Mouse (Mus musculus): ENCODE measurements at regions not wholly inside any gene's neighbourhood (a gene's known extent, or its start where the extent isn't known, plus 50 kb on each side); places are given as distances from the start of the nearest gene placed in this dataset.

DNA sequence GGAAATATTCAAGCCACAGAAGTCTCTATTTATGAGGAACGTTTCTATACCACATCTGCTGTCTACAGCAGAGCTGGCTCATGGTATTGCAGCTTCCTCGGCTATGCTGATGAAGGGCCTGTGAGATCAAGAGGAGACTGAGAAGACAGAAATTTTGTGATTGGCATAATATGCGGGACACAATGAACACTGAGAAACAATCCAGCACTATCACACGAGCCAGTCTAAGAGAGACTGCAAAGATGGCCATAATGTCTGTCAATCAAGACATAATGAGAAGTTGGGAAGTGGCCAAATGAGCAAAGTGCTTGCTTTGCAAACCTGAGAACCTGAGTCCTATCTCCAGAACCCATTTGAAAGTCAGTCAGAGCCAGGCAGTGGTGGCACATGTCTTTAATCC, 437.5 kb downstream of the Pdcd6ip start:
- Histone ChIP-seq H3K4me3 (ENCODE audit: low read depth, low read length) (no peak overlapping the region), H3K9ac (ENCODE audit: low read depth, low read length) (no peak overlapping the region), H3K27ac (ENCODE audit: low read length) (no peak overlapping the region), H3K27me3 (ENCODE audit: control insufficient read depth, insufficient read depth, low read depth, low read length) (no peaks in the 10 kb centered on the region), H3K4me1 (ENCODE audit: control insufficient read depth, insufficient read depth, low read length) (peaks cover 6% of the 10 kb centered on the region; the same call in 1 of the 2 replicates), H3K4me2 (ENCODE audit: low read length) (no peak overlapping the region), H3K9me3 (replicated peaks; ENCODE audit: control insufficient read depth, low read length, poor library complexity, severe bottlenecking) (no peaks in the 10 kb centered on the region), H3K36me3 (ENCODE audit: control insufficient read depth, insufficient read depth, low read length) (no peaks in the 10 kb centered on the region)
- ATAC-seq: no peak
- WGBS: 46% methylated on average over 4 of the region's 4 CpGs

DNA sequence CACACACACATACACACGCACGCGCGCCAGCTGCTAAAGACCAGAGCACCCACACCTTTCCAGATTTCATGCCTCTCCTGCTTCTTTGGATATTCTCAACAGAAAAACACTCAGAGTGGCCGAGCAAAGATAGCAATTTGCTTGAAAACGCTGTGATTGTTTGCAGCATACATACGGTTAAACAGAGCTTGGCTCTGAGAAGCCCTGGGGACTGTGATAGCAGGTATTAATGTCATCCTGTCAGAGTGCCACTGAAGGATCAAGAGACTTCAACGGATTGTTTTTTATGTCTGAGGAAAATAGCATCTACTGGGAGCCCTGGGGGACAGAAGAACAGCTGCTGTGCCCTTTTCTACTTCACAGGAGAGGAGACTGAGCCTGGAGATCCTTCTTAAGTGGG, 440.4 kb downstream of the Pdcd6ip start:
- Histone ChIP-seq H3K27ac (ENCODE audit: low read length) (peak overlapping the region; percentile 50), H3K36me3 (ENCODE audit: control insufficient read depth, insufficient read depth, low read length) (no peaks in the 10 kb centered on the region), H3K4me1 (ENCODE audit: control insufficient read depth, insufficient read depth, low read length) (peaks cover 6% of the 10 kb centered on the region; the same call in 1 of the 2 replicates), H3K4me2 (ENCODE audit: low read length) (no peak overlapping the region), H3K9ac (ENCODE audit: low read depth, low read length) (no peak overlapping the region), H3K4me3 (ENCODE audit: low read depth, low read length) (no peak overlapping the region), H3K27me3 (ENCODE audit: control insufficient read depth, insufficient read depth, low read depth, low read length) (no peaks in the 10 kb centered on the region), H3K9me3 (replicated peaks; ENCODE audit: control insufficient read depth, low read length, poor library complexity, severe bottlenecking) (no peaks in the 10 kb centered on the region)
- ATAC-seq: no peak
- WGBS: 64% methylated on average over 8 of the region's 8 CpGs

DNA sequence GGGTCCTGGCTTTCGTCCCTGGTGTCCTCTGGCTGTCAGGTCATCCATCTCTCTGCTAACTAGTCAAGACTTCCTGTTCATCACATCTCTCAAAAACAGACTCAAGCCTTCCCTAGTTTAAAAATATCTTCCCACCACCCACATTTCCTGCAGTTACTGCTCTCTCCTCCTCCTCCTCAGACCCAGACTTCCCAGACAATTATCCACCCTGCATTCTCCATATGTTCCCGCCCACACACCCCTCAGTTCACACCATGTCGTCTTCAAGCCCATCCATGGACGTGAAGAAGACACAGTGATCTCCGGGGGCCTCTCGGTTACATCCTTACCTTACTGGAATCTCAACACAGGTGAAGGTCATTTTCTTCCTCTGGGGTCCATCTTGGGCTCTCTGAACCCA, 444.4 kb downstream of the Pdcd6ip start:
- no peak overlapping the region for H3K4me2 ChIP-seq (ENCODE audit: low read length)
- H3K27ac ChIP-seq (ENCODE audit: low read length): no peak overlapping the region
- no peaks in the 10 kb centered on the region for H3K27me3 ChIP-seq (ENCODE audit: control insufficient read depth, insufficient read depth, low read depth, low read length)
- WGBS: 89% methylated on average over 6 of the region's 6 CpGs
- H3K36me3 ChIP-seq (ENCODE audit: control insufficient read depth, insufficient read depth, low read length): no peaks in the 10 kb centered on the region
- H3K4me3 ChIP-seq (ENCODE audit: low read depth, low read length): no peak overlapping the region
- peaks cover 6% of the 10 kb centered on the region; the same call in 1 of the 2 replicates for H3K4me1 ChIP-seq (ENCODE audit: control insufficient read depth, insufficient read depth, low read length)
- no peak overlapping the region for H3K9ac ChIP-seq (ENCODE audit: low read depth, low read length)
- peaks cover 7% of the 10 kb centered on the region; the same call in 1 of the 2 replicates for H3K9me3 ChIP-seq (replicated peaks; ENCODE audit: control insufficient read depth, low read length, poor library complexity, severe bottlenecking)
- no peak for ATAC-seq

DNA sequence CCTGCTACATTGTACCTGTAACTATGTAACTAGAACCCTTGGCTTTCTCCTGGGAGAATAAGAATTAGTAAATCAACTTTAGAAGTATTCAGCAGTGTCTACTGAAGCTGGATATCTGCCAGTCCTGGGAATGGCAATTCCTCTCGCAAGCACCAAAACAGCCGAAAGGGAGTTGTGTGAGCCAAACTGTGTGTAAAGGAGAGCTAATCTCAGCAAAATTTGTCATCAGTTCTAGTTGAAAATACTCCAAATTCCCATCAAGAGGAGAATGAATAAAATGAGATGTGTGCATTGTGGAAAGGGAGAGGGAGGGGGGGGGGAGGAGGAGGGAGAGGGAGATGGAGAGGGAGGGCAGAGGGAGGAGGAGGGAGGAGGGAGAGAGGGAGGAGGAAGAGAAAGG, 447.8 kb downstream of the Pdcd6ip start:
- Histone ChIP-seq H3K9ac (ENCODE audit: low read depth, low read length) (no peak overlapping the region), H3K27me3 (ENCODE audit: control insufficient read depth, insufficient read depth, low read depth, low read length) (no peaks in the 10 kb centered on the region), H3K27ac (ENCODE audit: low read length) (no peak overlapping the region), H3K36me3 (ENCODE audit: control insufficient read depth, insufficient read depth, low read length) (no peaks in the 10 kb centered on the region), H3K4me2 (ENCODE audit: low read length) (no peak overlapping the region), H3K9me3 (replicated peaks; ENCODE audit: control insufficient read depth, low read length, poor library complexity, severe bottlenecking) (peaks cover 7% of the 10 kb centered on the region; the same call in 1 of the 2 replicates), H3K4me1 (ENCODE audit: control insufficient read depth, insufficient read depth, low read length) (no peaks in the 10 kb centered on the region), H3K4me3 (ENCODE audit: low read depth, low read length) (no peak overlapping the region)
- 60% methylated on average over 2 of the region's 2 CpGs for WGBS
- no peak for ATAC-seq

DNA sequence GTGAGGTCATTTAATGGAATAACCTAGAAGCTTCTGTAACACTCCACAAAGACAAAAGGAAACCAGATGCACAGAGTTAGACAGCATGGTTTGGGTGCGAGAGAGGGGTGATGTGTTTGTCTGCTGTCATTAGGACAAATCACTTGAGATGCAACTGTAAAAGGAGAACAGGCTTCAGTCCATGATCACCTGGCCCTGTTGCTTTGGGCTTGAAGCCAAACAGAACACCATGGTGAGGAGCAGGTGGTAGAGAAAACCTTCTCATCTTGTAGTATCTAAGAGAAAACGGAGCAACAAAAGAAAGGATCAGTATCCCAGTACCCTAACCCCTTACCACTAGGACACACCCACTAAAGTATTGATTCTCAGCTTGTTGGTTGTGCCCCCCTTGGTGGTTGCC, 449.5 kb downstream of the Pdcd6ip start:
- Histone ChIP-seq H3K9me3 (replicated peaks; ENCODE audit: control insufficient read depth, low read length, poor library complexity, severe bottlenecking) (peaks cover 7% of the 10 kb centered on the region; the same call in 1 of the 2 replicates), H3K4me1 (ENCODE audit: control insufficient read depth, insufficient read depth, low read length) (no peaks in the 10 kb centered on the region), H3K36me3 (ENCODE audit: control insufficient read depth, insufficient read depth, low read length) (no peaks in the 10 kb centered on the region), H3K27me3 (ENCODE audit: control insufficient read depth, insufficient read depth, low read depth, low read length) (no peaks in the 10 kb centered on the region), H3K4me3 (ENCODE audit: low read depth, low read length) (no peak overlapping the region), H3K4me2 (ENCODE audit: low read length) (no peak overlapping the region), H3K9ac (ENCODE audit: low read depth, low read length) (no peak overlapping the region), H3K27ac (ENCODE audit: low read length) (no peak overlapping the region)
- ATAC-seq: no peak
- WGBS: 89% methylated on average over 2 of the region's 2 CpGs

DNA sequence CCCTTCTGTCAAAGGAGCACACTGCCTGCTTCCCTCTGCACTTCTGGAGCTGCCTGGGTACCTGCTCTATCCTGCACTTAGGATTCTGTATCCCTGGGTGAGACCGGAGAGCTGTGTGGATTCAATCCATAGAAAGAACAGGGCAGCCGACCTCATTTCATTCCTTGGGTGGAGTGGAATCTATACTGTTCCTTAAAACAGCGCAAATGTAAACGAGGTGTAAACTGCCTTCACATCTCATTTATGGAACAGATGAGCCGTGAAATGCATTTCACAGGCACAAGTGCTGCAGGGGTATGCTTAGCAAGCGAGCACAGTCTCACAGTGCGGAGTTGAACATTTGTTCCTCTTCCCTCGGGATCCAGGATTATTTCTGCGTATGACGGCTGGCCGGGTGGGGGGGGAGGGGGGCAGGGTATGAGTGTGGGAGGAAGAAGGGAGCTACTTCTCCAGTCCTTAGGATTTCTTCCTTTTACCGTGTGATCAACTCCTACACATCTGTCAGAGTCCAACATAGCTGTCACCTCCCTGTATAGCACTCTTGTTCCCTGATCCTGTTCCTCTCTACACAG, 459.3 kb downstream of the Pdcd6ip start:
- 45% methylated on average over 11 of the region's 12 CpGs for WGBS
- no peak overlapping the region for H3K9ac ChIP-seq (ENCODE audit: low read depth, low read length)
- H3K4me2 ChIP-seq (ENCODE audit: low read length): peak overlapping the region; percentile 9; the same call in 1 of the 2 replicates

DNA sequence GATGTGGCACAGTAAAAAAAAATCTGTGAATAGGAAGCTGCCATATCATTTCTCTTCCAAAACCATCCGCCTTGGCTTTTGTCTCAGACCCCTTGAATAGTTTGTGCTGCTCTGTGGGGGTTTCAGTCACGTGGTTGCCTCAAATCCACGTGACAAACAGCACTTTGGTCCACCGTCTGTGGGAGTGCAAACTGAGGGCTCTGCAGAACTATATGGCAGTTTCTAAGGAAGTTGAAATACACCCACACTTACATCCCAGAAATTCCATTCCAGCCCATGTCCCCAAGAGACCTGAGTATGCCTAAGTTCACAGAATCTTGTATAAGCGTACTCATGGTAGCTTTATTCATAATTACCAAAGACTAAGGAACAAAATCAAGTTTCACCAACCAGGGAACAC, 460.1 kb downstream of the Pdcd6ip start:
- no peak overlapping the region for H3K9ac ChIP-seq (ENCODE audit: low read depth, low read length)
- no peaks in the 10 kb centered on the region for H3K36me3 ChIP-seq (ENCODE audit: control insufficient read depth, insufficient read depth, low read length)
- H3K9me3 ChIP-seq (replicated peaks; ENCODE audit: control insufficient read depth, low read length, poor library complexity, severe bottlenecking): no peaks in the 10 kb centered on the region
- H3K4me1 ChIP-seq (ENCODE audit: control insufficient read depth, insufficient read depth, low read length): peaks cover 5% of the 10 kb centered on the region; the same call in 1 of the 2 replicates
- whole genome bisulfite sequencing: 51% methylated on average over 5 of the region's 5 CpGs
- no peak overlapping the region for H3K27ac ChIP-seq (ENCODE audit: low read length)
- H3K4me2 ChIP-seq (ENCODE audit: low read length): no peak overlapping the region
- H3K27me3 ChIP-seq (ENCODE audit: control insufficient read depth, insufficient read depth, low read depth, low read length): no peaks in the 10 kb centered on the region
- H3K4me3 ChIP-seq (ENCODE audit: low read depth, low read length): no peak overlapping the region
- ATAC-seq: no peak

More for the DNA sequence above, 459.3 kb downstream of the Pdcd6ip start:
- Histone ChIP-seq H3K9me3 (replicated peaks; ENCODE audit: control insufficient read depth, low read length, poor library complexity, severe bottlenecking) (no peaks in the 10 kb centered on the region), H3K4me1 (ENCODE audit: control insufficient read depth, insufficient read depth, low read length) (peaks cover 5% of the 10 kb centered on the region; the same call in 1 of the 2 replicates), H3K4me3 (ENCODE audit: low read depth, low read length) (no peak overlapping the region), H3K27me3 (ENCODE audit: control insufficient read depth, insufficient read depth, low read depth, low read length) (no peaks in the 10 kb centered on the region), H3K36me3 (ENCODE audit: control insufficient read depth, insufficient read depth, low read length) (no peaks in the 10 kb centered on the region), H3K27ac (ENCODE audit: low read length) (no peak overlapping the region)
- no peak; the same call in 1 of the 2 replicates for ATAC-seq

DNA sequence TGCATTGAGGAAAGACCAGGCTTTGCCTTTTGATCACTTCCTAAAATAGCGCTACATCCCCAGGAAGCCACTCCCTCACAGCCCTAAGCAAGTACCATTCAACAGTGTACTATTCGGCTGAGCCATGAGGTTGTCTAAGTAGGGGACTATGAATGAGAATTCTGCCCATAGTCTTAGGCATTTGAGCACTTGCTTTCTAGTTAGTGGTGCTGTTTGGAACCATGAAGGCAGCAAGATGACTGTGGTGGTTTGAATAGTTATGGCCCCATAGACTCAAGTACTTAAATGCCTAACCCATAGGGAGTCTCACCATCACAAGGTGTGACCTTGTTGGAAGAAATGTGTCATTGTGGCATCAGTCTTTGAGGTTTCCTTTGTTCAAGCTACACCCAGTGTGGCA, 464.2 kb downstream of the Pdcd6ip start:
- WGBS: 93% methylated on average over 2 of the region's 2 CpGs
- Histone ChIP-seq H3K4me3 (ENCODE audit: low read depth, low read length) (no peak overlapping the region), H3K9ac (ENCODE audit: low read depth, low read length) (no peak overlapping the region), H3K9me3 (replicated peaks; ENCODE audit: control insufficient read depth, low read length, poor library complexity, severe bottlenecking) (no peaks in the 10 kb centered on the region), H3K27me3 (ENCODE audit: control insufficient read depth, insufficient read depth, low read depth, low read length) (no peaks in the 10 kb centered on the region), H3K4me1 (ENCODE audit: control insufficient read depth, insufficient read depth, low read length) (peaks cover 5% of the 10 kb centered on the region; the same call in 1 of the 2 replicates), H3K27ac (ENCODE audit: low read length) (no peak overlapping the region), H3K4me2 (ENCODE audit: low read length) (no peak overlapping the region), H3K36me3 (ENCODE audit: control insufficient read depth, insufficient read depth, low read length) (no peaks in the 10 kb centered on the region)
- no peak for ATAC-seq

DNA sequence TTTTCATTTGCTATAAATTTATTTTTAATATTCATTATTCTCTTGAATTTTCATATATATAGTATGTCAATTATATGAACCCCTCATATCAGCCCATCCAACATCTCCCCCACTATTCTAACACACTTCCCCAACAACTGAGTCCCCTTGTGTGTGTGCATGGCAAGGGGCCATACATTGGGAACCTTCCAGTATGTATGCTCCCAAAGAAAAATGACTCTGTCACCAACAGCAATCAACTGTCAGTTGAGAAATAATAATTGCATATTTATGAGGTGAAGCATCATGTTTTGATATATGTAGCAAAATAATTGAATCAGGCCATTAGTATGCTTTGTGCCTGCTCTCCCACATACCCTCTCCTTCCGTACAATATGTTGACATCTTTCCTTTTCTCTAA, 474.7 kb downstream of the Pdcd6ip start:
- no peak overlapping the region for H3K9ac ChIP-seq (ENCODE audit: low read depth, low read length)
- no peak for ATAC-seq
- no peaks in the 10 kb centered on the region for H3K36me3 ChIP-seq (ENCODE audit: control insufficient read depth, insufficient read depth, low read length)
- H3K27me3 ChIP-seq (ENCODE audit: control insufficient read depth, insufficient read depth, low read depth, low read length): no peaks in the 10 kb centered on the region
- no peak overlapping the region for H3K4me2 ChIP-seq (ENCODE audit: low read length)
- no peak overlapping the region for H3K27ac ChIP-seq (ENCODE audit: low read length)
- H3K4me3 ChIP-seq (ENCODE audit: low read depth, low read length): no peak overlapping the region
- no peaks in the 10 kb centered on the region for H3K9me3 ChIP-seq (replicated peaks; ENCODE audit: control insufficient read depth, low read length, poor library complexity, severe bottlenecking)
- WGBS: 72% methylated on average over 1 of the region's 1 CpGs
- H3K4me1 ChIP-seq (ENCODE audit: control insufficient read depth, insufficient read depth, low read length): no peaks in the 10 kb centered on the region

Data from midbrain, embryonic 16.5 days (tissue).